Mouse (Mus musculus): ENCODE measurements at regions not wholly inside any gene's neighbourhood (a gene's known extent, or its start where the extent isn't known, plus 50 kb on each side); places are given as distances from the start of the nearest gene placed in this dataset.

DNA sequence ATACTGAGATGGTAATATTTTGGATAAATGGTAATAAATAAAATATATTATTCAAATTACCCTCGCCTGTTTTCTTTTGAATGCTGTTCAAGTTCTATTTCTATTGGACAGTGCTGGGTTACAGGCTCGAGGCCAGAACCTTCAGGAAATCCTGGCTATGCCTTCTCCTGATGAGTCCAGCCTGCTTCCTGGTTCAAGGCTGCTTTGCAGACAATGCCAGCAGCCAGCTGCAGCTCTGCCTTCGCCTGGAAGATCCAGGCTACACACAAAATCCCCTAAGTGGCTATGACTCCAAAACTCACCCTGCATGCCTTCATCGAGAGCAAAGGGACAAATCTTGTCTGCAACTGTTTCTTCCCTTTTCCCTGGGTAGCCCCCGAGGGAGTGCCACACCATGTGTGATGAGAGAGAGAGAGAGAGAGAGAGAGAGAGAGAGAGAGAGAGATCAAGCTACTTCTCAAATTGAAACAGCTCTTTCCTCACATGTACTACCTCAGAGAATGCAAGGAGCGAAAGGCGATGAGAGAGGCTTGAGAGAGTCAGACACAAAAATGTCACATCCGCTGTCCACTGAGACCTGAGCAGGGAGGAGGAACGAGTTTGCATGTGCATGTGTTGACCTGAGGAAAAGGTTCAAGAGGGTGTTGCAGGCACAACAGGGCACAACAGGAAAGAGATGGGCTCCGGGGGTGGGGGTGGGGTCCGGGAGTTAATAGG is 319.7 kb downstream of the Bcor start:
- no peak overlapping the region for H3K9ac ChIP-seq
- no peaks in the 10 kb centered on the region for H3K9me3 ChIP-seq
- peaks cover 13% of the 10 kb centered on the region; the same call in 1 of the 2 replicates for H3K4me1 ChIP-seq
- H3K4me3 ChIP-seq, result no peak overlapping the region
- H3K27ac ChIP-seq, result no peak overlapping the region
- H3K27me3 ChIP-seq, result peaks cover 12% of the 10 kb centered on the region; the same call in 1 of the 2 replicates
- ATAC-seq (ENCODE audit: low FRiP score, low read depth), result no peak
- no peaks in the 10 kb centered on the region for H3K36me3 ChIP-seq
- WGBS, result 64% methylated on average over 10 of the region's 11 CpGs
- H3K4me2 ChIP-seq (replicated peaks), result no peak overlapping the region

- Histone ChIP-seq H3K9me3 (no peaks in the 10 kb centered on the region), H3K36me3 (no peaks in the 10 kb centered on the region), H3K27ac (no peak overlapping the region), H3K27me3 (peaks cover 8% of the 10 kb centered on the region; the same call in 1 of the 2 replicates), H3K4me1 (peaks cover under 1% of the 10 kb centered on the region; the same call in 1 of the 2 replicates), H3K4me3 (no peak overlapping the region), H3K4me2 (replicated peaks) (no peak overlapping the region), H3K9ac (no peak overlapping the region)
- ATAC-seq (ENCODE audit: low FRiP score, low read depth), result no peak
- WGBS, result 68% methylated on average over 2 of the region's 2 CpGs
Measured at GRCm38 (mm10) chrX:11845566-11845965, 314.6 kb downstream of the Bcor start.

GRCm38 (mm10) chrX:11855910-11856309 is 304.2 kb downstream of the Bcor start:
- 78% methylated on average over 4 of the region's 4 CpGs for WGBS
- Histone ChIP-seq H3K4me2 (replicated peaks) (no peak overlapping the region), H3K27ac (no peak overlapping the region), H3K9ac (no peak overlapping the region), H3K9me3 (no peaks in the 10 kb centered on the region), H3K4me3 (no peak overlapping the region), H3K4me1 (no peaks in the 10 kb centered on the region; the same call in 1 of the 2 replicates), H3K36me3 (no peaks in the 10 kb centered on the region), H3K27me3 (peaks cover 31% of the 10 kb centered on the region; the same call in 1 of the 2 replicates)
- no peak for ATAC-seq (ENCODE audit: low FRiP score, low read depth)

GRCm38 (mm10) chrX:11859396-11859795 is 300.8 kb downstream of the Bcor start:
- H3K36me3 ChIP-seq, result no peaks in the 10 kb centered on the region
- H3K9ac ChIP-seq, result no peak overlapping the region
- H3K4me1 ChIP-seq, result peaks cover 13% of the 10 kb centered on the region
- H3K9me3 ChIP-seq, result no peaks in the 10 kb centered on the region
- peaks cover 52% of the 10 kb centered on the region; the same call in 1 of the 2 replicates for H3K27me3 ChIP-seq
- no peak overlapping the region for H3K4me3 ChIP-seq
- no peak overlapping the region for H3K27ac ChIP-seq
- 54% methylated on average over 9 of the region's 9 CpGs for WGBS
- no peak overlapping the region for H3K4me2 ChIP-seq (replicated peaks)
- ATAC-seq (ENCODE audit: low FRiP score, low read depth), result no peak

GRCm38 (mm10) chrX:11861119-11861708 is 298.9 kb downstream of the Bcor start:
- H3K4me2 ChIP-seq (replicated peaks), result no peak overlapping the region
- no peak overlapping the region for H3K9ac ChIP-seq
- H3K27ac ChIP-seq, result no peak overlapping the region
- H3K4me1 ChIP-seq, result peaks cover 13% of the 10 kb centered on the region
- no peak overlapping the region for H3K4me3 ChIP-seq
- no peak for ATAC-seq (ENCODE audit: low FRiP score, low read depth)
- no peaks in the 10 kb centered on the region for H3K36me3 ChIP-seq
- 47% methylated on average over 11 of the region's 11 CpGs for WGBS
- H3K27me3 ChIP-seq, result peaks cover 62% of the 10 kb centered on the region; the same call in 1 of the 2 replicates
- H3K9me3 ChIP-seq, result no peaks in the 10 kb centered on the region

DNA sequence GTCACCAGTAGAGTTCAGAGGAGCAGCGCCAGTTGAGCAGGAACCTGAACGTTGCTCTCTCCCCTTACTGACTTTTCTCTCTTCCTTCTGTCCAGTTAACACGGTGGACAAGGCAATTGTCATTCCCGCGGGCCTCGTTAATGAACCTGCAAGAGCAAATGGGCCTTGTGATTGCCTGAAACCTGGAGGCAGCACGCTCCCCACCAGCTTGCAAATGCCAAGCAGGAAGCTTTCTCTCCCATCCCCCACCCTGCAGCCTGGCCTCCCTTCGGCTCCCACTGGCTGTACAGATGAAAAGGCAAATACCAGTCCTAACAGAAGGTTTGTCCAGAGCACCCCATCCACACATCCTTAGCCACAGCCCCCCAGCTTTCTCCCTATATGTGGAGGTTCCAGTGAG is 298.3 kb downstream of the Bcor start:
- Histone ChIP-seq H3K9ac (no peak overlapping the region), H3K9me3 (no peaks in the 10 kb centered on the region), H3K27ac (no peak overlapping the region), H3K4me1 (peaks cover 13% of the 10 kb centered on the region), H3K36me3 (no peaks in the 10 kb centered on the region), H3K4me2 (replicated peaks) (no peak overlapping the region), H3K4me3 (no peak overlapping the region), H3K27me3 (peaks cover 61% of the 10 kb centered on the region; the same call in 1 of the 2 replicates)
- no peak for ATAC-seq (ENCODE audit: low FRiP score, low read depth)
- 29% methylated on average over 7 of the region's 8 CpGs for WGBS

DNA sequence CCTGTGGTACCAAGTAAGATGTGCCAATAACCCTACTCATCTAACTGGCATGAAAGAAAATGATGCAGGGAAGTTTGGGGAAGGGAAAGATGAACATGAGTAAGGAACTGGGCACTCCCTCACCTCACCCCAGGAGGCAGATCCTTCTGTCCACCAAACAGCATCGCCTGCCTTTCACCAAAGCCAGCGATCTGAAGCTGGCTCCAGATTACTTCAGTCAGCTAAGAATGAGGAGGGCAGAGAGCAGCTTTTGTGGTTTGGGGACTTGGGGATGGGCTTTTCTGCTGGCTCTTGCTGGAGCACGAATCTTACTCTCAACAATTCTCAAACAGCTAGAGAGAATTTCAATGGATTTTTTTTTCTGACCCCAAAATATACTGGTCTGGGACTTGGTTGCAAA is 297.0 kb downstream of the Bcor start:
- WGBS, result 42% methylated on average over 3 of the region's 3 CpGs
- no peak for ATAC-seq (ENCODE audit: low FRiP score, low read depth)

GRCm38 (mm10) chrX:11873913-11874312 is 286.2 kb downstream of the Bcor start:
- Histone ChIP-seq H3K27ac (no peak overlapping the region), H3K36me3 (no peaks in the 10 kb centered on the region), H3K4me2 (replicated peaks) (no peak overlapping the region), H3K4me1 (no peaks in the 10 kb centered on the region), H3K27me3 (peaks cover 14% of the 10 kb centered on the region; the same call in 1 of the 2 replicates), H3K9me3 (no peaks in the 10 kb centered on the region), H3K9ac (no peak overlapping the region), H3K4me3 (no peak overlapping the region)
- no peak for ATAC-seq (ENCODE audit: low FRiP score, low read depth)
- 84% methylated on average over 6 of the region's 6 CpGs for WGBS

More for the DNA sequence above, 297.0 kb downstream of the Bcor start:
- H3K9ac ChIP-seq, result no peak overlapping the region
- no peak overlapping the region for H3K27ac ChIP-seq
- H3K4me3 ChIP-seq, result no peak overlapping the region
- no peaks in the 10 kb centered on the region for H3K9me3 ChIP-seq
- H3K27me3 ChIP-seq, result peaks cover 52% of the 10 kb centered on the region; the same call in 1 of the 2 replicates
- peaks cover 13% of the 10 kb centered on the region for H3K4me1 ChIP-seq
- no peaks in the 10 kb centered on the region for H3K36me3 ChIP-seq
- H3K4me2 ChIP-seq (replicated peaks), result no peak overlapping the region

- Histone ChIP-seq H3K27ac (no peak overlapping the region), H3K4me3 (no peak overlapping the region), H3K27me3 (peaks cover 17% of the 10 kb centered on the region; the same call in 1 of the 2 replicates), H3K36me3 (no peaks in the 10 kb centered on the region), H3K9me3 (no peaks in the 10 kb centered on the region), H3K4me1 (no peaks in the 10 kb centered on the region), H3K4me2 (replicated peaks) (no peak overlapping the region), H3K9ac (no peak overlapping the region)
- no peak for ATAC-seq (ENCODE audit: low FRiP score, low read depth)
- 87% methylated on average over 7 of the region's 7 CpGs for WGBS
Measured at GRCm38 (mm10) chrX:11876636-11877035, 283.5 kb downstream of the Bcor start.

GRCm38 (mm10) chrX:11878028-11878427 is 282.1 kb downstream of the Bcor start:
- Histone ChIP-seq H3K27ac (no peak overlapping the region), H3K4me2 (replicated peaks) (no peak overlapping the region), H3K27me3 (peaks cover 22% of the 10 kb centered on the region; the same call in 1 of the 2 replicates), H3K36me3 (no peaks in the 10 kb centered on the region), H3K4me1 (no peaks in the 10 kb centered on the region), H3K9ac (no peak overlapping the region), H3K4me3 (no peak overlapping the region), H3K9me3 (no peaks in the 10 kb centered on the region)
- 70% methylated on average over 8 of the region's 8 CpGs for WGBS
- no peak for ATAC-seq (ENCODE audit: low FRiP score, low read depth)

DNA sequence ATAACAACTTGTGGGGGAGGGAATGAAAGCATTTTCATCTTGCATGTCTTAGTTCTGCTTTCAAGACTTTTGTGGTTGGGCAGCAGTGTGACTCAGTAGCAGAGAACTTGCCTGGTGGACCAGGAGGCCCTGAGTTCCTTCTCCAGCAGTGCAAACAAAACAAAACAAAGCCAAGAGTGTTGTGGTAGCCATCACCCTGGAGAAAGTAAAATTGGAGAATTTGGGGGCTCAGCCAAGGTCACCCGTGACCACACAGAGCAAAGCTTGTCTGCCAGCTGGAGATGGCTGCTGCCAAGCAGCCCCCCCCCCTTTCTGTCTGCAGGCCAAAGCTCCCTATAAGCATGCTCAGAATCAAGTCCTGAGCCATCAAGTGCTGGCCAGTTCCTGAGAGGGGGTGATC is 279.2 kb downstream of the Bcor start:
- Histone ChIP-seq H3K27ac (no peak overlapping the region), H3K9me3 (no peaks in the 10 kb centered on the region), H3K36me3 (no peaks in the 10 kb centered on the region), H3K27me3 (peaks cover 24% of the 10 kb centered on the region), H3K4me1 (peaks cover 9% of the 10 kb centered on the region), H3K9ac (no peak overlapping the region), H3K4me2 (replicated peaks) (no peak overlapping the region), H3K4me3 (no peak overlapping the region)
- ATAC-seq (ENCODE audit: low FRiP score, low read depth), result no peak
- WGBS, result 82% methylated on average over 1 of the region's 1 CpGs

- ATAC-seq (ENCODE audit: low FRiP score, low read depth), result no peak
- 42% methylated on average over 10 of the region's 10 CpGs for WGBS
- Histone ChIP-seq H3K27ac (no peak overlapping the region), H3K36me3 (no peaks in the 10 kb centered on the region), H3K9ac (no peak overlapping the region), H3K27me3 (peaks cover 29% of the 10 kb centered on the region), H3K9me3 (no peaks in the 10 kb centered on the region), H3K4me3 (no peak overlapping the region), H3K4me2 (replicated peaks) (no peak overlapping the region), H3K4me1 (peaks cover 9% of the 10 kb centered on the region)
Measured at GRCm38 (mm10) chrX:11883738-11884716, 276.1 kb downstream of the Bcor start.
